Mouse (Mus musculus) stomach, postnatal 0 days (tissue): ENCODE measurements at regions not wholly inside any gene's neighbourhood (a gene's known extent, or its start where the extent isn't known, plus 50 kb on each side); places are given as distances from the start of the nearest gene placed in this dataset.

Experiments
- CTCF ChIP-seq: IDR thresholded peaks from 2 replicates; pipeline ENCODE4 v1.5.1; 2016; ENCODE audit warnings: antibody characterized with exemption, low read depth, mild to moderate bottlenecking, moderate library complexity
- EP300 ChIP-seq: optimal IDR thresholded peaks from 2 replicates; pipeline ENCODE3; 2016; ENCODE audit warnings: antibody characterized with exemption

- no peak for TF ChIP-seq CTCF
- no peak for TF ChIP-seq EP300
Measured at GRCm38 (mm10) chr10:18907276-18907960, 62.6 kb downstream of the Perp start.
